Mouse (Mus musculus) neutrophil, adult 59 days (primary cell): ENCODE data around the gene Sult1b1. TPM values are rescaled to one million over a fixed set of nuclear protein-coding genes. Genes with fewer than 3 reads are reported as not detected.

Experiments
- total RNA-seq, 2 experiments: library from RNA; stranded (reverse); gene quantifications; 1 replicate in 1 of 2; 2 replicates in 1 of 2; pipeline ENCODE4 v1.2.4; 2023

The Sult1b1 gene
- total RNA-seq: not detected

DNA sequence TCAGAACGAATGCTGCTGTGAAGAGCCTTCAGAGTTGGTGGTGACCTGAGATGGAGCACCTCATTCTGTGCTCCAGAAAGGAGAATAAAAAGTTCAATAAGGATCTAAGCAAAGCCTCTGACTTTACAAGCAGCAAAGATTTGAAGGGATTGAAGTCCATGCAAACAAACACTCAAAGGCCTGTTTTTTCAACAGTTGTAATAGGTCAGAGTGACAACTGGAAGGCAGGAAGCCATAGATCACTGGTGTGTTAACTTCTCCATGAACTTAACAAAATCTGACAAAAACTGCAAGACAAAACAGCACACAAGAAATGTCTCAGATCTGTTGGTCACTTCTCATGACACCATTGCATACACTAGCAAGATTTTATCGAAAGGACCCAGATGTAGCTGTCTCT, at the start of gene Sult1b1:
Sult1b1 (minus strand) TSS at position 85 of the 400 bp plus-strand sequence.

DNA sequence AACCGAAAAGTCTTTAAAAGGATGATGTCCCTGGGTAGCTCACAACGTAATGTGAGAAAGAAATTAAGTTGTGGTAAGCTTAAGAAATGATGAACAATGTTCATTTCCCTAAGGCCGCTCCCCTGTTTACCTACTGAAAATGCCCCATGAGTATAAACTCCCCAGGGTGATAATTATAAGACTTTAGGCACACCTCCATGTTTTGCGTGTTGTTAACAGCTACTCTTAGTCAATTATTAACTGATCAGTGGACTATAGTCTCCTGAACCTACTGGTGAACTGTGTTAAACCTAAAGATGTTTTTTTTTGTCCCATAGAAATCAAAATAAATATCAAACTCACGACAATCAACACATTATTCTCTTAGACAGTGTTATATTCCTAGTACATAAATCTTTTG, 30.9 kb upstream of the Sult1b1 start, which contains the start of gene Sult1d1:
Sult1d1 (minus strand) TSS at position 183 of the 400 bp plus-strand sequence.

DNA sequence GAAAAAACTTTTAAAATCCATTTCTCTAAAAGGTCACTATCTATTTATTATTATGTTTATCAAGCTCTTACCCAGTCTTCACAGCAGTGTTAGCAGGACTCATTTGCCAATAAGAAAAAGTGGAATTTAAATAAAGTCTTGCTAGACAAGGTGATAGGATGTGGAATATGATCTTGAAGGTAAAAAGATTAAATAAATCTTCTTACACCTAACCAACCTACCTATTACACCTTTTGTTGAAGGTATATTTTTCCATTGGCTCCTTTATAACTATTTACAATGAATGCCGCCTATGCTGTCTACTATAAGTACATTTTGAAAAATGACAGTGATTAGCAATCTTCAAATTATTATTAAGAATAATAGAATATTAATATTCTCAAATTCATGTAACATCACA, 47.2 kb downstream of the Sult1b1 start, which contains the start of gene Ugt2a1:
Ugt2a1 (minus strand) TSS at position 101 of the 400 bp plus-strand sequence.

DNA sequence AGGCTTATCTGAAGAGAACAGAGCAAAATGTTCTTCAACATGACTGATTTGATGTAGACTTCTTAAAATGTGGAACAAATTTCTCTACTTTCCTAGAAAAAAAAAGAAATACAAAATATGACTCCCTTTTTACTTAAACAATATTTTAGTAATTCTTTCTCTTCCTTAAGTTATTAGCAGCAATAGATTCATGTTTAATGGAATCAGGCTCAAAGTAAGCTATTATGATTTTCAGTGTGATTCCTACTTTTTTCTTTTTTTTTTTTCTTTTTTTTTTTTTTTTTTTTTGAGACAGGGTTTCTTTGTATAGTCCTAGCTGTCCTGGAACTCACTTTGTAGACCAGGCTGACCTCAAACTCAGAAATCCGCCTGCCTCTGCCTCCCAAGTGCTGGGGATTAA, 51.3 kb downstream of the Sult1b1 start, which contains the start of gene Gm43638:
Gm43638 (minus strand) TSS at position 101 of the 400 bp plus-strand sequence.

DNA sequence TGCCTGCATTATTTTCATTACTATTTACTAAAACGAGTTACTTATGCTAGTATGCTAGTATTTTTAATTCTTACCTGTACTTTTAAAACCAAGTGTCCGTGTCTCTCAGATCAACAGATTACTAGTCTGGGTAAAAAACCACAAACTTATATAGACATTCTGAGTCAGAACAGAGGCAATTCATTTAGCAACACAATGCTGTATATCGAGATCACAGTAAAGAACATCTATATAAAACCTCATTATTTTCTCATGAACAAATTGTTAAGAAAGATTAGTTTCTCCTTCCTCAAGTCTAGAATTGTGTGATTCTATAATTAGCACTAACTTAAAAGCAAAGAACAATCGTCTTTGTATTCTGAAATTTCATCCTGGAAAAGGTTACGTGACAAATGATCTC, 55.8 kb downstream of the Sult1b1 start, which contains the start of gene Ugt2a2:
Ugt2a2 (minus strand) TSS at position 101 of the 400 bp plus-strand sequence.

Other genes starting within 250 kb of the Sult1b1 start
- gene Ugt2a3, start 201.0 kb downstream of the Sult1b1 start, total RNA-seq: not detected
- gene Ugt2b38, start 114.0 kb downstream of the Sult1b1 start, total RNA-seq: not detected
- gene Ugt2a2, start 55.9 kb downstream of the Sult1b1 start, total RNA-seq: not detected
- gene Gm43638, start 51.4 kb downstream of the Sult1b1 start, total RNA-seq: not detected
- gene Ugt2a1, start 47.3 kb downstream of the Sult1b1 start, total RNA-seq: not detected
- not detected for gene Sult1d1, start 30.8 kb upstream of the Sult1b1 start, total RNA-seq
- gene Sult1e1, start 53.4 kb upstream of the Sult1b1 start, total RNA-seq: not detected
- gene Csn1s1, start 128.0 kb upstream of the Sult1b1 start, total RNA-seq: not detected
- not detected for gene Csn2, start 161.4 kb upstream of the Sult1b1 start, total RNA-seq
- not detected for gene Csn1s2a, start 236.4 kb upstream of the Sult1b1 start, total RNA-seq